Mouse (Mus musculus) cortical plate, adult 2 months (tissue): Measurements from ENCODE around the gene Elfn1. TPM values are rescaled to one million over a fixed set of nuclear protein-coding genes. Genes with fewer than 3 reads are reported as not detected.
A peak's percentile ranks its signal among the peaks of the same experiment; 100 is the strongest.

Source experiments
- H3K27ac ChIP-seq: fragments of 200-500 bp; 2 replicates; pipeline ENCODE4 v1.5.1; 2012; ENCODE audit warnings: low read length, control low read depth, inconsistent platforms; ENCODE audit not compliant: insufficient read depth
- H3K4me1 ChIP-seq: fragments of 200-500 bp; 2 replicates; pipeline ENCODE4 v1.6.1; 2011; ENCODE audit warnings: low read length; ENCODE audit not compliant: control insufficient read depth, insufficient read depth
- H3K4me3 ChIP-seq: fragments of 200-500 bp; 2 replicates; pipeline ENCODE4 v1.5.1; 2011; ENCODE audit warnings: mild to moderate bottlenecking, low read length, control low read depth; ENCODE audit not compliant: insufficient read depth
- CTCF ChIP-seq: fragments of 200-500 bp; IDR thresholded peaks from 2 replicates; pipeline ENCODE4 v1.5.1; 2011; ENCODE audit warnings: mild to moderate bottlenecking, control low read depth, low read length; ENCODE audit not compliant: insufficient read depth; ENCODE audit errors: extremely low read depth
- POLR2A ChIP-seq: fragments of 200-500 bp; IDR thresholded peaks from 2 replicates; pipeline ENCODE4 v1.6.1; 2011; ENCODE audit warnings: mild to moderate bottlenecking, low read length, control low read depth; ENCODE audit not compliant: insufficient read depth; ENCODE audit errors: extremely low read depth
- polyA plus RNA-seq: library from polyadenylated mRNA; depleted of rRNA; stranded (reverse); fragments of >200 nt; gene quantifications from 2 replicates; pipeline ENCODE4 v1.2.3, GENCODE M21; 2012

Elfn1 gene
- polyA plus RNA-seq, 1 experiment, result 22.4 TPM

GRCm38 (mm10) chr5:139933476-139933875 is 25.7 kb downstream of the Elfn1 start:
- Histone ChIP-seq H3K4me1 (peaks cover 2% of the 10 kb centered on the region), H3K4me3 (no peak overlapping the region), H3K27ac (no peak overlapping the region)
- TF ChIP-seq CTCF (peak; percentile 34; the same call in 1 of the 2 replicates), POLR2A (no peak)

- no peak for TF ChIP-seq CTCF
- TF ChIP-seq POLR2A, result no peak
- H3K27ac ChIP-seq, result no peak overlapping the region
- peaks cover 2% of the 10 kb centered on the region for H3K4me1 ChIP-seq
- H3K4me3 ChIP-seq, result no peak overlapping the region
These were observed 28.7 kb downstream of the Elfn1 start for GRCm38 (mm10) chr5:139936431-139936830.

- H3K4me3 ChIP-seq, result no peak overlapping the region
- no peaks in the 10 kb centered on the region for H3K4me1 ChIP-seq
- TF ChIP-seq POLR2A (no peak), CTCF (no peak)
- H3K27ac ChIP-seq, result no peak overlapping the region
These were observed 37.0 kb downstream of the Elfn1 start for GRCm38 (mm10) chr5:139944697-139945096.

GRCm38 (mm10) chr5:139945715-139946364 is 38.1 kb downstream of the Elfn1 start:
- Histone ChIP-seq H3K4me1 (no peaks in the 10 kb centered on the region), H3K4me3 (no peak overlapping the region), H3K27ac (no peak overlapping the region)
- TF ChIP-seq POLR2A (no peak), CTCF (no peak)

GRCm38 (mm10) chr5:139947446-139947845 is 39.7 kb downstream of the Elfn1 start:
- no peak overlapping the region for H3K27ac ChIP-seq
- TF ChIP-seq POLR2A (no peak), CTCF (peak; percentile 37)

GRCm38 (mm10) chr5:139948552-139948951 is 40.8 kb downstream of the Elfn1 start:
- TF ChIP-seq POLR2A (no peak), CTCF (no peak)
- no peak overlapping the region for H3K4me3 ChIP-seq
- H3K4me1 ChIP-seq, result no peaks in the 10 kb centered on the region
- no peak overlapping the region for H3K27ac ChIP-seq

More at GRCm38 (mm10) chr5:139947446-139947845, 39.7 kb downstream of the Elfn1 start:
- Histone ChIP-seq H3K4me3 (no peak overlapping the region), H3K4me1 (no peaks in the 10 kb centered on the region)

- H3K4me3 ChIP-seq, result no peak overlapping the region
- TF ChIP-seq CTCF, result no peak
- no peak for TF ChIP-seq POLR2A
- no peak overlapping the region for H3K27ac ChIP-seq
- H3K4me1 ChIP-seq, result no peaks in the 10 kb centered on the region
These were observed 41.6 kb downstream of the Elfn1 start for GRCm38 (mm10) chr5:139949363-139949762.

- H3K27ac ChIP-seq, result no peak overlapping the region
- no peak overlapping the region for H3K4me3 ChIP-seq
- TF ChIP-seq CTCF (no peak), POLR2A (no peak)
- no peaks in the 10 kb centered on the region for H3K4me1 ChIP-seq
These were observed 42.3 kb downstream of the Elfn1 start for GRCm38 (mm10) chr5:139949975-139950578.

GRCm38 (mm10) chr5:139956859-139957258 is 49.1 kb downstream of the Elfn1 start:
- H3K4me3 ChIP-seq, result no peak overlapping the region
- no peak for TF ChIP-seq CTCF
- no peak for TF ChIP-seq POLR2A

GRCm38 (mm10) chr5:139959741-139960140 is 52.0 kb downstream of the Elfn1 start:
- H3K4me1 ChIP-seq, result no peaks in the 10 kb centered on the region; the same call in 1 of the 2 replicates
- H3K27ac ChIP-seq, result no peak overlapping the region
- no peak for TF ChIP-seq POLR2A
- TF ChIP-seq CTCF, result no peak
- H3K4me3 ChIP-seq, result no peak overlapping the region

More at GRCm38 (mm10) chr5:139956859-139957258, 49.1 kb downstream of the Elfn1 start:
- H3K27ac ChIP-seq, result no peak overlapping the region
- H3K4me1 ChIP-seq, result no peaks in the 10 kb centered on the region; the same call in 1 of the 2 replicates
